Mouse (Mus musculus): ENCODE results near the gene Igf1r.
"Not testable (repeated sequence)": the region's sequence is repeated elsewhere in the genome, so short reads cannot be mapped to it uniquely, and the experiment has no call there.

Igf1r gene

DNA sequence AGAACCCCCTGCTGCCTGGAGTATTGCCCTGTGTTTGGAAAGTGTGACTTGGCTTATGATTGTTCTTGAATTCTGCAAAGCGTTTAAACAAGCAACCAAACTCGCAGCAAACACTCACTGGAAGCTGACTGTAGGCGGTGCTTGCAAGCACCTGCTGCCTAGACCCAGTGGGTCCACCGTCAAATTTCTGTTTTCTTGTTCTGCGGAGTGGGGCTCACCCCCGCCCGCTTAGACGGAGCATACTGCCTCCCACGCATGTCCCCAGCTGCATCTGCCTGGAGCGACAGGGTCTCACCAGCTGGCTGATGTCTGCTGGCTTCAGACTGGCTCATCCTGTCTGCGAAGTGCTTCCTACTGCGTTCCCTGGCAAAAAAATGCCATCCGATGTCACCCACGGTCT lies 311.9 kb downstream of the Igf1r start:
- DNase-seq (ENCODE audit: extremely low spot score, low spot score): peak; percentile 34

- no peak for DNase-seq (ENCODE audit: extremely low spot score, low spot score)
Observed at GRCm38 (mm10) chr7:68265391-68265790, 312.8 kb downstream of the Igf1r start.

- DNase-seq (ENCODE audit: extremely low spot score, low spot score): no peak
Observed at GRCm38 (mm10) chr7:68266691-68267090, 314.1 kb downstream of the Igf1r start.

DNA sequence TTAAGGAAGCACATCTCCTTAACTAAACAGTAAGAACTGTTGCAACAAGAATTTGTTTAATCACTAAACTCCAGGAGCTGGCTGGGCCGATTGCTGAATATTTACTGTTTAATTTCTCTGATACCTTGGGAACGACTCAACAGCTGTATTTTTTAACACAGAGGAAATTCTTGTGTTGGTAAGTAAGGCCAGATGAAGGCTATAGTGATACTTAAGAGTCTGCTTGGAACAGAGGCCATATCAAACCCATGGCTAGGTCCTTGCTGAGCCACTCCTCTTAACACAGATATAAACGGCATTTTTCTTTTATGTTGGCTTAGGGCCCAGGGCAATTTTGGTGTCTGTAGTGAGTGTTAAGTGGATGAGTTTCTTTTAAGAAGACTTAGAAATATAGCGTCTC lies 317.9 kb downstream of the Igf1r start:
- no peak for DNase-seq (ENCODE audit: extremely low spot score, low spot score)

DNA sequence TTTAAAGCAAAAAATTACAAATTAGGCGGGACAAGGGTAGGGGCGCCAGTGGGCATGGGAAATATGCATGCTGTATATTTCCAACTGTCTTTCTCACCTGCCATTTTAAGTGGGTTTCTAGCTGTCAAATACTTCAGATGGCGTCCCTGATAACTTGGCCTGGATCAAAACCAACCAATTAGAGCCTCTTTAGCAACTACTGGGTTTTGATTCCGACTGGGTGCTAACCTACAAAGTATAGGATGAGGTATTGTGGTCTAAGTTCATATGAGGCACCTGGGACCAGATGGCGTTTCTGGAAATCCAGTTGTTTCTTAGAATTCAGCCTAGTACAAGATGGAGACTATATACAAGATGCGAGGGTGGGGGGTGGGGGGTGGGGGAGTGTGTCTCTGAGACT lies 319.2 kb downstream of the Igf1r start:
- no peak for DNase-seq (ENCODE audit: extremely low spot score, low spot score)

GRCm38 (mm10) chr7:68272607-68273006 lies 320.0 kb downstream of the Igf1r start:
- no peak for DNase-seq (ENCODE audit: extremely low spot score, low spot score)

DNA sequence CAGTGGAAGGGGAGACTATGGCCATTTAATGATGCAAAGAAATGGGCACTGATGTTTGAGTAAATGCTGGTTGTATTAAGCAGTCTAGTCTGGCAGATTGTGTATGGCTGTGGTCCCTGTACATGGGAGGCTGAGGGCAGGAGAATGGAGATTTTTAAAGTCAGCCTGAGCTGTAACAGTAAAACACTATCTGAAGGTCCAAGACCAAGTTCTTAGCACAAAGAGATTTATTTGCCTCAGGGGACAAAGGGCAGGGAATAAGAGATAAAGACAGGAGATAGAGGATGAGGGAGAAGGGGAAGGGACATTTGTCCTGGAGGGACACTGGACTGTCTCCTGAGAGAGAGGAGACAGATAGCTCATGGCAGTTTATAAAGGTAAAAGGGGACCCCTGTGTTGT lies 320.9 kb downstream of the Igf1r start, which contains the start of gene Fam169b:
TSS of gene Fam169b (plus strand) at position 325 of the 400 bp plus-strand sequence.
- DNase-seq (ENCODE audit: extremely low spot score, low spot score): no peak

DNA sequence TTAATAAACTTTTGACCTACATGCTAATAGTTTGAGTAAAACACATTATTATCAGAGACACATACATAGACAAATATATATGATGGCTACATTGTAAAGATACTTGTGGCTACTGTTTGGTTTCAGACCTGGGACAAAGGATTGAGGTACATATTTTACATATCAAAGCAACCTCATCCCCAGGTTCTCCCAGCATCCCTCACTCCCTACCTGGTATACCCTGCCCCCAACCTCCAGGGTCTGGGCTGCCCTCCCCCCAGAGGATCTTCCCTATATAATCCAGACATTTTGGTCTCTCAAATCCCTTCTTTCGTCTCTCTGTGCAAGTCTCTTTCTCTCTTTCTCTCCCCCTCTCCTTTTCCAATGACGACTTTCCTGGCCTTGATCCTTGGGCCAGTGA lies 321.6 kb downstream of the Igf1r start:
- DNase-seq (ENCODE audit: extremely low spot score, low spot score): no peak

- no peak for DNase-seq (ENCODE audit: extremely low spot score, low spot score)
Observed at GRCm38 (mm10) chr7:68274951-68275350, 322.3 kb downstream of the Igf1r start.

DNA sequence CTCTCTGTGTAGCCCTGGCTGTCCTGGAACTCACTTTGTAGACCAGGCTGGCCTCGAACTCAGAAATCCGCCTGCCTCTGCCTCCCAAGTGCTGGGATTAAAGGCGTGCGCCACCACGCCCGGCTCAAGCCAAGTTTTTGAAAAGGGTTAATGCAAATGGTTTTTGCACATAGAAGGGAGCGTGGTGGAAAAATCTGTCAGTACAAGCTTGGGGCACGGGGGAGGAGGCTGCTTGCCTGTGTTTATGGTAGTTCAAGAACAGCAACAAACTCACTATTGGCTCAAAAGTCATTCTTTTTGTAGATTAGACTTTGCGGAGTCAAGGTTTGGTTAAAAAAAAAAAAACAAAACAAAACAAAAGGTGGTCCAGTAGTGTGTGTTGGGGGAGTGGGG lies 322.8 kb downstream of the Igf1r start:
- not testable (repeated sequence) for DNase-seq (ENCODE audit: extremely low spot score, low spot score)

- no peak for DNase-seq (ENCODE audit: extremely low spot score, low spot score)
Observed at GRCm38 (mm10) chr7:68275838-68276731, 323.5 kb downstream of the Igf1r start.

DNA sequence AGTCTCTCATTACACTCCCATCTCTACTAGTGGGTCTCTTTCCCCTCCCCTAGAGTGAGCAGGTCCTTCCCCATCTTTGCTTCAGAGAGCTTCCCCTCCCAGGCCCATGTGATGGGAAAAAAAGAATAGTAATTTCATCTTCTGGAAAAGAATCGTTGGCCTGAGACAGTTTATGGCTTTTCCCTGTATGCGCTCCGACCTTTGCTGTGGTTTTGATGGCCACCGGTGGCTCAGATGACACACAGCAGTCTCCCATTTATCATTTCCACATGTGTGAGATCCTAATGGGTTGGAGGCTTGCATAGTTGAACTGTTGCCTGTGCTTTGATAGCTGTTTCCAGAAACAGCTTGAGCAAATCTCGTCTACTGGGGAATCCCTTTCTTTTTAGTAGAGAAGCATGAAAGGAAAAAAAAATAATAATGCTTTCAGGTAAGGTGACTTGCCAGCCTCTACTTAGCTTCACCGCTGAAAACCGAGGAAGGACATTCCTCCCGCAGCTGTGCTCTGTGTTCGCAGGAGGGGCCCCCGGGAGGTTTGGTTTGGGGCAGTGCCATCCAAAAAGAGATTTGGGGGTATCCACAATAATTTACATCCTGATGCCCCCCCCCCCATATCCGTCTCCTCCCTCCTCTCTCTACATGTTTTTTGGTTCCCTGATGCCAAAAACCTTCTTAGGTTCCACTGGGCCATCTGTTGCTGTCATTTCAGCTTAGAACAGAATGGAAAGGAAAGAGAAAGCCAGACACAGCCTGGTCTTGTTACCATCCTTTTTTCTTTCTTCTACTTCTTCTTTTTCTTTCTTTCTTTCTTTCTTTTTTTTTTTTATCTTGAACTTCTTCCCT lies 324.6 kb downstream of the Igf1r start:
- DNase-seq (ENCODE audit: extremely low spot score, low spot score): peak; percentile 37

GRCm38 (mm10) chr7:68277897-68278270 lies 325.3 kb downstream of the Igf1r start:
- DNase-seq (ENCODE audit: extremely low spot score, low spot score): no peak

- DNase-seq (ENCODE audit: extremely low spot score, low spot score): no peak
Observed at GRCm38 (mm10) chr7:68278385-68278784, 325.8 kb downstream of the Igf1r start.

- DNase-seq (ENCODE audit: extremely low spot score, low spot score): no peak
Observed at GRCm38 (mm10) chr7:68278908-68279307, 326.3 kb downstream of the Igf1r start.

DNA sequence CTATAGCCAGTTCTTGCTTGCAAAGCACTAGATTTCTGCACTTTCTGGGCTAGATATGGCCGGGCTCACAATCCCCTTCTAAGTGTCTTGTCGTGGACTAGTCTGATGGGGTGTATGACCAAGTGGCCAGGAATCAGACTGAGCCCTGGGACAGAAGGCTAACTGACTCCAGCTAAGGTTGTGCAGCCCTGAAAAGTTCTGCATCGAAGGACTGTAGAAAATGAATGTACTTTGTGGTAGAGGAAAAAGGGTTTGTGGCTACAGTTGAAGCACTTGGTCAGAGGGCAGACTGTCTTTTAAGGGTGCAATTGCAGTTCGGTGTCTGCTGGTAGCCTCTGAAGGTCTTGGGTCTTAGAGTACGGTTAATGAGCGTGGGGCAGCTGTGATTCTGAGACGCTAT lies 326.9 kb downstream of the Igf1r start:
- no peak for DNase-seq (ENCODE audit: extremely low spot score, low spot score)

GRCm38 (mm10) chr7:68280352-68280869 lies 327.8 kb downstream of the Igf1r start:
- no peak for DNase-seq (ENCODE audit: extremely low spot score, low spot score)

GRCm38 (mm10) chr7:68281341-68281740 lies 328.7 kb downstream of the Igf1r start:
- no peak for DNase-seq (ENCODE audit: extremely low spot score, low spot score)

DNA sequence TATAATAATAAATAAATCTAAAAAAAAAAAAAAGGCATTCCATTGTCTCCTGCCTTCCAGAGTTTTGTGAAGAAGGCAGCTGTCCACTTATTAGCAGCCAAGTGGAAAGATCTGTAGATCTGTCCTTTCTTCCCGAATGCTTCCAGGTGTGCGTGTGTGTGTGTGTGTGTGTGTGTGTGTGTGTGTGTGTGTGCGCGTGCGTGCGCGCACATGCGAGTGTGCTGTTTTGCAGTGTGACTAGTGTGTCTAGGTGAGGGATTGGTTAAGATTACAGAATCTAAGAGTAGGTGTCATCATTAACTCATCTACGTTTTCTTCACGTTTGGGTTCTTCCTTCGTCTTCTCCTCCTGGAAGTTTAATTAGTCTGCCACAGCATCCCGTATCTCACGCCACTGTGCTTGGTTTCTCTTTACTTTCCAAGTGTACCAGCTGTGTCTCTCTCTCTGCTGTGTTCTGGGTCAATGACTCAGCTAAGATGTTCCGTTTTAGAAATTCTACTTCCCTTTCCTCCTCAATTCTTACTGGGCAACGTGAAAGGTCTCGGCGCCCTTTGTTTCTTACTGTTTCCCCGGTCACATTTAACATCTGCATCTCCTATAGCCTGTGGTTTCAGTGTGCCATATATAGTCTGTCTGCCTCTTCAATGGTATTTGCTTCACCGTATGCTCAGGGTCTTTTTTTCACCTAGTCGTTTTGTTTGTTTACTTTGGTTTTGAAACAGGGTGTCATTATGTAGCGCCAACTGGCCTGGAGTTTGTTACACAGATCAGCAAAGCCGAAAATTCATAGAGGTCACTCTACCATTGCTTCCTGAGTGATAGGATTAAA lies 329.9 kb downstream of the Igf1r start:
- DNase-seq (ENCODE audit: extremely low spot score, low spot score): no peak

DNA sequence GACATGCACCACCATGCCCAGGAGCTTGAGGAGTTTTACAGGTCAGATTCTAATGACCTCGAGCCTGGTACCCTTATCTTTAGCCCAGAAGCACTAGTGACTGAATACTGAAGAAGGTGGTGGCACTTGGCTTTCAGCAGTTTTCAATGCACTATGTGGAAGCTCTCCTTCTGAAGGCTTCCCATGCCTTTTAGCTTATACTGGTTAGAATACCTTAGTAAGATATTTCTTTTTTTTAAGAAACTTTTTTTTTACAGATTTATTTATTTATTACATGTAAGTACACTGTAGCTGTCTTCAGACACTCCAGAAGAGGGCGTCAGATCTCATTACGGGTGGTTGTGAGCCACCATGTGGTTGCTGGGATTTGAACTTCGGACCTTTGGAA lies 330.5 kb downstream of the Igf1r start:
- DNase-seq (ENCODE audit: extremely low spot score, low spot score): not testable (repeated sequence)

Measured in neural tube, embryonic 10.5 days (tissue).